Mouse (Mus musculus) erythroblast, embryonic 14.5 days (primary cell): Measurements from ENCODE around the gene Trim65. TPM values are rescaled to one million over a fixed set of nuclear protein-coding genes. Genes with fewer than 3 reads are reported as not detected.
A peak's percentile ranks its signal among the peaks of the same experiment; 100 is the strongest.
"Not testable (repeated sequence)": the region's sequence is repeated elsewhere in the genome, so short reads cannot be mapped to it uniquely, and the experiment has no call there.

Source experiments
- H3K27me3 ChIP-seq: 2 replicates; pipeline ENCODE4 v1.6.1; 2012; ENCODE audit warnings: inconsistent platforms; ENCODE audit not compliant: control insufficient read depth
- H3K36me3 ChIP-seq: 2 replicates; pipeline ENCODE4 v1.6.1; 2012; ENCODE audit warnings: mild to moderate bottlenecking, inconsistent platforms; ENCODE audit not compliant: control insufficient read depth
- H3K4me1 ChIP-seq: 2 replicates; pipeline ENCODE4 v1.6.1; 2012; ENCODE audit warnings: inconsistent platforms; ENCODE audit not compliant: control insufficient read depth
- H3K4me3 ChIP-seq: replicated peaks from 2 replicates; pipeline ENCODE3; 2012; ENCODE audit warnings: moderate library complexity, mild to moderate bottlenecking, inconsistent platforms
- H3K9me3 ChIP-seq: 2 replicates; pipeline ENCODE4 v1.6.1; 2012; ENCODE audit warnings: low read length, inconsistent platforms, mixed read lengths; ENCODE audit not compliant: control insufficient read depth
- GATA1 ChIP-seq: IDR thresholded peaks from 2 replicates; pipeline ENCODE4 v1.6.1; 2012; ENCODE audit warnings: low read length, inconsistent platforms, mixed read lengths
- TAL1 ChIP-seq: IDR thresholded peaks from 3 replicates; pipeline ENCODE4 v1.6.1; 2012; ENCODE audit warnings: low read length, inconsistent platforms, mixed read lengths
- polyA plus RNA-seq: library from polyadenylated mRNA; stranded (reverse); fragments of >175 nt; gene quantifications from 2 replicates; pipeline ENCODE4 v1.2.3, GENCODE M21; 2012

Gene Trim65
- polyA plus RNA-seq, 1 experiment: 0.04 TPM

DNA sequence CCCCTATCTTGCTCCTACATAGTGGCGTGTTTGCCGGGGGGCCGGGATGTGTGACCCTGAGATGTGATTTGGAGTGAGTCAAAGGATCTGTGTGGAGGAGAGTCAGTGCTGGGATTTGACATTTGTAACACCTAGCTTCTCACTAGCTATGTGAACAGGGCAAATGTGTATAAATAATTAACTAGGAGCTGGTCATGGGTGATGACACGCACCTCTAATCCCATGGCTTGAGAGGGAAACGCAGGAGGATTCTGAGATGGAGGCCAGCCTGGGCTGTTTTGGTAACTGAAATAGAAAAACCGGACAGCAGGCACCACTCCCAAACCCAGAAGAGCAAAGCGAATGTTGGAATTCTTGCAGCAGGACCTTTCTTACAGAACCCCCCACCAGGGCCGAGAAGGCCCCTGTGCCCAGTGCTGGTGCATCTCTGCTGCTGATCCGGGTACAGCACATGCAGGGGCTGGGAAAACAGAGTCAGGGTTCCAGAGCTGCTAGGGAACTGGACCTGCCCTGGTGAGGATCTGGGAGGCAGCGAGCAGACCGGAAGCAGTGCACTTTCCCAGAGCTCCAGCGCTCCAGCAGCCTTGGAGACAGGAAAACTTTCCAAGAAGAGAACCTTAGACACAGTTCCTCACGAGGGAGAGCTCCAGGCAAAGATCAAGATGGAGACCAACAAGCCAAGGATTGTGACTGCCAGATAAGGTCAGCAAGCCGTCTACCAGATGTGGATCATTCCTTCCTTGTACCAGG lies 32.0 kb downstream of the Trim65 start:
- TF ChIP-seq GATA1 (no peak), TAL1 (no peak)
- Histone ChIP-seq H3K27me3 (0 out of 2 replicates have a peak, but pooled peaks cover 2% of the 10 kb centered on the region), H3K4me3 (no peak overlapping the region), H3K36me3 (no peaks in the 10 kb centered on the region), H3K4me1 (peaks cover 39% of the 10 kb centered on the region), H3K9me3 (peaks cover 6% of the 10 kb centered on the region)

DNA sequence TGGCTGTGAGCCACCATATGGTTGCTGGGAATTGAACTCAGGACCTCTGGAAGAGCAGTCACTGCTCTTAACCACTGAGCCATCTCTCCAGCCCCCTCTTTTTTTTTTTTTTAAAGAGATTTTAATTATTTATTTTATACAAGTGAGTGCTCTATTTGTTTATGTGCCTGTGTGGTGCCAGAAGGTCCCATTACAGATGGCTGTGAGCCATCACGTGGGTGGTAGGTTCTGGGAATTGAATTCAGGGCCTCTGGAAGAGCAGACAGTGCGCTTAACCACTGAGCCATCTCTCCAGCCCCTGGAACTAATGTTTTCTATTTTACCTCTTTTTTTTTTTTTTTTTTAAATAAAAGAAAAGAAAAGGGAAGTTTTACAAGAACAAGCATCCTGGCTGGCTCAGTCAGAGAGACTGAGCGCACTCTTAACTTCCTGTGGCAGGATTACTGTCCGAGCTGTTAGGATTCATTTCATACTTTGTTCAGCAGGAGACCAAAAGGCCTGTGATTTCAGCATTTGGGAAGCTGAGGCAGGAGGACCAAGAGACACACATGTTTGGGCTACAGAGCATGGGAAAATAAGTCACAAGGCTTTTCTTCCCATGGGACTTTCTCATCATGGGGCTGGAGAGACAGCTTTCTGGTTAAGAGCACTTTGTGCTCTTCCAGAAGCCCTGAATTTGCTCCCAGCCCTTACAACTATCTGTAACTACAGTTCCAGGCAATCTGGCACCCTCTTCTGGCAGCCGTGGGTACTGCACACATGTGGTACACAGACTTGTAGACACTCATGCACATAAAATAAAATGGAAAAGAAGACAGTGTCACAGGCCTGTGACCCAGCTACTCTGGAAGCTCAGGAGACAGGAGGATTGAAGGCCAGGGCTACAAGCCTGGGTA lies 34.5 kb downstream of the Trim65 start:
- TF ChIP-seq TAL1: no peak
- TF ChIP-seq GATA1: no peak
- Histone ChIP-seq H3K27me3 (no peaks in the 10 kb centered on the region), H3K9me3 (peaks cover 6% of the 10 kb centered on the region), H3K4me1 (peaks cover 36% of the 10 kb centered on the region), H3K36me3 (no peaks in the 10 kb centered on the region), H3K4me3 (no peak overlapping the region)

DNA sequence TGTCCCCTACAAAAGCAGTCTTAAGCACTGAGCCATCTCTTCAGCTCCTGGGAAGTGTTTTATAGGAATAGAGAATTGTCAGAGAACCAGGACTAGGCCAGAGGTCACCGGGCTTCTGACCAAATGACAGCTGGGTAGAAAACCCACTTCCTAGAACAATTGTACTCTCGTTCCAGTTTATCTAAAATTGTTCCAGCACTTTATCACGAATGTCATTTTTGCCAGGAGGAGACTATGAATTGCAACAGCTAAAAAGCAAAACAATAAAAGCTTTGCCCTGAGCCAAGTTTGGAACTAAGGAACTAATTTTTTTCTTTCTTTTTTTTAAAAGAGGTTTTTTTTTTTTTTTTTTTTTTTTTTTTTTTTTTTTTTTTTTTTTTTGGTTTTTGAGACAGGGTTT lies 35.4 kb downstream of the Trim65 start:
- no peak overlapping the region for H3K4me3 ChIP-seq

DNA sequence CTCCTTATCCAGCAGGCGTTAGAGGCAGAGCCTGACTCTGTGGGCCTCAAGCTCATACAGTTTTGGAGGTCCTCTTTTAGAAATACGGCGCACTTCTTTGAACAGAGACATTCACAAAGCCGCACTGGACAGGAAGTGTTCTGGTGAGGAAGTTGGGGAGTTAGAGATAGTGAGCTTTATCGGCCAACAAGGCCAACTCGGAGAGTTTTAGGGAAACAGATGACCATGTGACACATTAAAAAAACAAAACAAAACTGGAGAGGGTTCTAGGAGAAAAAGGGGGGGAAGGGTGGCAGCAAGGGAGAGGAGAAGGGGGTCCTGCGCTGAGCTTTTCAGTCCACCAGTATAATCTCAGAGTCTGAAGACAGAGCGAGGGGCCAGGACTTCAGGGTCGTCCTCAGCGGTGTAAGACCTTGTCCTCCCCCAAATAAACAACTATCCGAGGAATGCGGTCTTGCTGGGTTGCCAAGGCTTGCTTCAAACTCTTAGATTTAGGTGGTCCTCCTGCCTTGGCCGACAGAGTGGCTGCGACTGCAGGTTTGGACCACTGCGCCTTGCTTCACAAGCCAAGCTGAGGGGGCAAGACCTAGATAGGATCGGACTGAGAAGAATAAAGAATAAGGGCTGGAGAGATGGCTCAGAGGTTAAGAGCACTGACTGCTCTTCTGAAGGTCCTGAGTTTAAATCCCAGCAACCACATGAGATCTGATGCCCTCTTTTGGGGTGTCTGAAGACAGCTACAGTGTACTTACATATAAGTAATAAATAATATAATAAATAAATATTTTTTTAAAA lies 37.0 kb downstream of the Trim65 start:
- Histone ChIP-seq H3K9me3 (peaks cover 6% of the 10 kb centered on the region), H3K4me3 (no peak overlapping the region), H3K27me3 (no peaks in the 10 kb centered on the region), H3K36me3 (no peaks in the 10 kb centered on the region), H3K4me1 (peaks cover 16% of the 10 kb centered on the region)
- no peak for TF ChIP-seq GATA1
- TF ChIP-seq TAL1: no peak

More for the DNA sequence above, 35.4 kb downstream of the Trim65 start:
- TF ChIP-seq GATA1: no peak
- TF ChIP-seq TAL1: no peak
- Histone ChIP-seq H3K27me3 (no peaks in the 10 kb centered on the region), H3K9me3 (peaks cover 6% of the 10 kb centered on the region), H3K4me1 (peaks cover 30% of the 10 kb centered on the region), H3K36me3 (no peaks in the 10 kb centered on the region)

DNA sequence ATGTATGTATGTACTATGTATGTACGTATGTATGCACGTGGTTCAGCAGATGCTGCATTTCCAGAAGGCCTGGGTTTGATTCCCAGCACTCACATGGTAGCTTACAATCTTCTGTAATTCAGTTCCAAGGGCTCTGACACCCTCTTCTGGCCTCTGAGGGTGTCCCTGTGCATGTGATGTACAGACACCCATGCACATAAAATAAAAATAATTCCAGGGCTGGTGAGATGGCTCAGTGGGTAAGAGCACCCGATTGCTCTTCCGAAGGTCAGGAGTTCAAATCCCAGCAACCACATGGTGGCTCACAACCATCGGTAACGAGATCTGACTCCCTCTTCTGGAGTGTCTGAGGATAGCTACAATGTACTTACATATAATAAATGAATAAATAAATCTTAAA lies 38.0 kb downstream of the Trim65 start:
- not testable (repeated sequence) for H3K27me3 ChIP-seq, H3K4me3 ChIP-seq, H3K9me3 ChIP-seq, H3K36me3 ChIP-seq
- peaks cover 24% of the 10 kb centered on the region for H3K4me1 ChIP-seq

DNA sequence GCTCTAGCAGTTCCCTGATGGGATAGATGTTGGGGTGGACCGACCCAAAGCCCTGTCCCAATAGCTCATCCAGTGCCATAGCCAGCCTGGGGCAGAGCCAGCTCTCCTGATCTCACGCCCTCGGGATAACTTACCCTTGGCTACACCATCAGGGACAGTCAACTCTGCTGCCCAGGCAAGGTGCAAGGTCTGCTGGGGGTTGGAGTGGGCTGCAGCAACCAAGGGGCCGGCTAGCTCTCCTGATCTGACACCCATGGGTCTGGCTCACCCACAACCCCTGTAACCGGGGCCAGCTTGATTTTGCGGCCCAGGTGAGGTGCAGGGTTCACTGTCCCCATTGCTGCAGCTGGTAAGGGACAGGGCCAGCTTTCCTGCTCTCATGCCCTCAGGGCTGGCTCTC lies 39.3 kb downstream of the Trim65 start:
- Histone ChIP-seq H3K9me3 (peaks cover 2% of the 10 kb centered on the region), H3K27me3 (no peaks in the 10 kb centered on the region), H3K4me1 (peaks cover 29% of the 10 kb centered on the region), H3K4me3 (no peak overlapping the region), H3K36me3 (no peaks in the 10 kb centered on the region)
- no peak for TF ChIP-seq TAL1
- TF ChIP-seq GATA1: no peak

DNA sequence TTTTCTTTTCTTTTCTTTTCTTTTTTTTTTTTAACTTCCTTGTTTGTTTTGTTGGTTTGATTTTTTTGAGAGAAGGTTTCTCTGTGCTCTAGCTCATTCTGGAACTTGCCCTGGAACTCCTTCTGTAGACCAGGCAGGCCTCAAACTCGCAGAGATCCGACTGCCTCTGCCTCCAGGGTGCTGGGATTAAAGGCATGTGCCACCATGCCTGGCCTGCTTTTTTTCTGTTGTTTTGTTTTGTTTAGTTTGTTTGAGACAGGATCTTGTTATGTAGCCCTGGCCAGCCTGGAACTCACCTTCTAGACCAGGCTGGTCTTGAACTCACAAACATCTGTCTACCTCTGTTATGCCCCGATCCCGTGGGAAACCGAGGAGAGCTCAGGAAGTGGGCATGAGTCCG lies 41.4 kb downstream of the Trim65 start:
- H3K36me3 ChIP-seq: peaks cover 12% of the 10 kb centered on the region
- H3K4me3 ChIP-seq: no peak overlapping the region
- TF ChIP-seq TAL1: no peak
- TF ChIP-seq GATA1: no peak
- no peaks in the 10 kb centered on the region for H3K9me3 ChIP-seq
- peaks cover 48% of the 10 kb centered on the region for H3K4me1 ChIP-seq
- no peaks in the 10 kb centered on the region for H3K27me3 ChIP-seq

DNA sequence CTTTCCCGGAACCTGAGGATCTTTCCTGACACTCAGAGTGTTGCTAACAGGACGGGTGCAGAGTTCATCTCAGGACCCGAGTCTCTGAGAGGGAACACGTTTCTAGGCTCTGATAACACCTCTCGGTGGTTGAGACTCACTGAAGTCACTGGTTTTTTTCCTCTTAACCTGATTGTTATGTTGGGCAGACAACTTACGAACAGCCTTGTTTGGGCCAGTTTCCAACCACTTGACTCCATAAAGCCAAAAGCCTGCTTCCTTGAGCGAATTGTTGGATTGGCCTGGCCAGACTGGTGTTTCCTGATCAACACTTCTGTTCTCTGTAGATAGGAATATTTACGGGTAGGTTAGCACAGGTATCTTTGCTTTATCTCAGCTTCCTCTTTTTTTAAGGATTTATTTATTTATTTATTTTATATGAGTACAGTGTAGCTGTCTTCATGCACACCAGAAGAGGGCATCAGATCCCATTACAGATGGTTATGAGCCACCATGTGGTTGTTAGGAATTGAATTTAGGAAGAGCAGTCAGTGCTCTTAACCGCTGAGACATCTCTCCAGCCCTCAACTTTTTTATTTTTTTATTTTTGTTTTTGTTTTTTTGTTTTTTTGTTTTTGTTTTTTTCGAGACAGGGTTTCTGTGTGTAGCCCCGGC lies 42.1 kb downstream of the Trim65 start:
- H3K27me3 ChIP-seq: no peaks in the 10 kb centered on the region
- no peaks in the 10 kb centered on the region for H3K9me3 ChIP-seq
- peaks cover 52% of the 10 kb centered on the region for H3K4me1 ChIP-seq
- no peak overlapping the region for H3K4me3 ChIP-seq
- TF ChIP-seq TAL1 (no peak), GATA1 (no peak)
- H3K36me3 ChIP-seq: peaks cover 19% of the 10 kb centered on the region

DNA sequence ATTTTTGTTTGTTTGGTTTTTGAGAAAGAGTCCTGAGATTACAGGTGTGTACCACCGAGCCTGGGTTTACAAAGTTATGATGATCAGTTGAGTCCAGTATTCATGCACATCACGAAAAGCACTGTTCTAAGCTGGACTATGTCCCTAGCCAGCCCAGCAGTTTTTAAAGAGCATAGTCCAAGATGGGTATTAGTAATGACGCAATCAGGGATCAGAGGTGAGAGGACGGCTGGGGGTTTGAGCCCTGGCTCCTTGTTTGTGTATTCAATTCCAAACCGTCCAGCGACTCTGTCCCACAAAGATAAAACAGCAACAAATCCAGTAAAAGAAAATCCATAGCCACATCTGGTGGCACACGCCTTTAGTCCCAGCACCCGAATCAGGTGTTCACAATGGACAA lies 42.7 kb downstream of the Trim65 start:
- Histone ChIP-seq H3K4me1 (peaks cover 52% of the 10 kb centered on the region), H3K27me3 (no peaks in the 10 kb centered on the region), H3K9me3 (no peaks in the 10 kb centered on the region), H3K4me3 (peak overlapping the region; percentile 84), H3K36me3 (peaks cover 26% of the 10 kb centered on the region)
- TF ChIP-seq TAL1: no peak
- no peak for TF ChIP-seq GATA1
